Mouse (Mus musculus) CH12.LX (cell line): ENCODE measurements around the gene Med12. TPM values are rescaled to one million over a fixed set of nuclear protein-coding genes. Genes with fewer than 3 reads are reported as not detected.

Experiments
- DNase-seq: peaks from one replicate; pipeline ENCODE4 v3.0.0-alpha.2; 2013; ENCODE audit errors: extremely low read depth
- H3K27ac ChIP-seq: 2 replicates; pipeline ENCODE4 v1.5.1; 2012; ENCODE audit warnings: low read depth, mild to moderate bottlenecking, control low read depth, moderate library complexity; ENCODE audit not compliant: insufficient read depth
- H3K27me3 ChIP-seq: replicated peaks from 2 replicates; pipeline ENCODE3; 2012; ENCODE audit warnings: inconsistent platforms
- H3K36me3 ChIP-seq, 2 experiments: replicated peaks in 1 of 2; 2 replicates each; pipeline versions ENCODE3 to v1.6.1; 2012; ENCODE audit warnings: inconsistent platforms in 1 of 2, low read length in 1 of 2, mild to moderate bottlenecking in 1 of 2, mixed read lengths in 1 of 2, moderate library complexity in 1 of 2; ENCODE audit not compliant: control insufficient read depth in 1 of 2, insufficient read depth in 1 of 2
- H3K4me1 ChIP-seq, 2 experiments: 2 replicates each; pipeline ENCODE4 v1.6.1; 2012; ENCODE audit warnings: inconsistent platforms in 1 of 2, moderate library complexity in 1 of 2; ENCODE audit not compliant: insufficient read depth in 2 of 2, control insufficient read depth in 1 of 2
- H3K4me2 ChIP-seq: 2 replicates; pipeline ENCODE4 v1.6.1; 2012; ENCODE audit warnings: low read depth, mild to moderate bottlenecking, control low read depth; ENCODE audit not compliant: poor library complexity, insufficient read depth, severe bottlenecking
- H3K4me3 ChIP-seq, 3 experiments: fragments of 150-350 bp in 1 of 3; sonication (generic) in 1 of 3; replicated peaks in 1 of 3; 2 replicates each; pipeline versions ENCODE3 to v1.5.1; 2011 to 2012; ENCODE audit warnings: low read depth in 2 of 3, low read length in 2 of 3, mild to moderate bottlenecking in 2 of 3, moderate library complexity in 2 of 3, control low read depth in 1 of 3, improper control_type of control experiment in 1 of 3, inconsistent platforms in 1 of 3, mixed read lengths in 1 of 3; ENCODE audit not compliant: poor library complexity in 1 of 3
- H3K79me2 ChIP-seq: replicated peaks from 2 replicates; pipeline ENCODE4 v1.6.1; 2012; ENCODE audit warnings: mild to moderate bottlenecking, moderate library complexity; ENCODE audit not compliant: control insufficient read depth, poor library complexity, insufficient read depth, severe bottlenecking; ENCODE audit errors: extremely low read depth
- H3K9ac ChIP-seq: 2 replicates; pipeline ENCODE4 v1.6.1; 2012; ENCODE audit warnings: low read depth, mild to moderate bottlenecking, control low read depth, moderate library complexity; ENCODE audit not compliant: insufficient read depth
- H3K9me3 ChIP-seq: replicated peaks from 2 replicates; pipeline ENCODE3; 2012; ENCODE audit warnings: low read length, inconsistent platforms, mixed read lengths
- BHLHE40 ChIP-seq: IDR thresholded peaks from 2 replicates; pipeline ENCODE4 v1.6.1; 2011; ENCODE audit warnings: mild to moderate bottlenecking, low read depth, low read length, improper control_type of control experiment
- CHD2 ChIP-seq: IDR thresholded peaks from 2 replicates; pipeline ENCODE4 v1.6.1; 2011; ENCODE audit warnings: low read length, improper control_type of control experiment
- CTCF ChIP-seq, 2 experiments: IDR thresholded peaks in 1 of 2; conservative IDR thresholded peaks in 1 of 2; 2 replicates each; pipeline ENCODE4 v1.5.1; 2011 to 2012; ENCODE audit warnings: low read depth in 2 of 2, low read length in 2 of 2, improper control_type of control experiment in 1 of 2, inconsistent platforms in 1 of 2, mild to moderate bottlenecking in 1 of 2, moderate library complexity in 1 of 2
- E2F4 ChIP-seq: IDR thresholded peaks from 2 replicates; pipeline ENCODE4 v1.6.1; 2011; ENCODE audit warnings: low read depth, low read length, improper control_type of control experiment; ENCODE audit not compliant: insufficient replicate concordance
- ELF1 ChIP-seq: IDR thresholded peaks from 2 replicates; pipeline ENCODE4 v1.6.1; 2014; ENCODE audit warnings: low read depth, mild to moderate bottlenecking, inconsistent platforms, low read length, improper control_type of control experiment
- EP300 ChIP-seq: IDR thresholded peaks from 2 replicates; pipeline ENCODE4 v1.6.1; 2011; ENCODE audit warnings: low read length, improper control_type of control experiment
- ETS1 ChIP-seq: conservative IDR thresholded peaks from 2 replicates; pipeline ENCODE4 v1.6.1; 2012; ENCODE audit warnings: low read depth, mild to moderate bottlenecking, inconsistent platforms, low read length, improper control_type of control experiment, moderate library complexity
- GABPA ChIP-seq: IDR thresholded peaks from 2 replicates; pipeline ENCODE4 v1.6.1; 2012; ENCODE audit warnings: low read depth, low read length, improper control_type of control experiment, inconsistent platforms; ENCODE audit not compliant: insufficient replicate concordance
- HCFC1 ChIP-seq: IDR thresholded peaks from 2 replicates; pipeline ENCODE4 v1.6.1; 2012; ENCODE audit warnings: low read depth, mild to moderate bottlenecking, inconsistent platforms, low read length, improper control_type of control experiment
- MAFK ChIP-seq: IDR thresholded peaks from 2 replicates; pipeline ENCODE4 v1.6.1; 2011; ENCODE audit warnings: low read length, improper control_type of control experiment; ENCODE audit not compliant: insufficient replicate concordance
- MAZ ChIP-seq: IDR thresholded peaks from 2 replicates; pipeline ENCODE4 v1.6.1; 2012; ENCODE audit warnings: low read depth, mild to moderate bottlenecking, inconsistent platforms, low read length, improper control_type of control experiment, moderate library complexity
- MEF2A ChIP-seq: IDR thresholded peaks from 2 replicates; pipeline ENCODE4 v1.6.1; 2014; ENCODE audit warnings: low read depth, mild to moderate bottlenecking, inconsistent platforms, low read length, improper control_type of control experiment, borderline replicate concordance
- NRF1 ChIP-seq: IDR thresholded peaks from 2 replicates; pipeline ENCODE4 v1.6.1; 2014; ENCODE audit warnings: low read depth, mild to moderate bottlenecking, inconsistent platforms, low read length, improper control_type of control experiment, moderate library complexity
- POLR2AphosphoS2 ChIP-seq: IDR thresholded peaks from 2 replicates; pipeline ENCODE4 v1.6.1; 2011; ENCODE audit warnings: low read depth, low read length, improper control_type of control experiment
- RAD21 ChIP-seq: IDR thresholded peaks from 2 replicates; pipeline ENCODE4 v1.6.1; 2011; ENCODE audit warnings: low read depth, mild to moderate bottlenecking, low read length, improper control_type of control experiment, moderate library complexity
- RCOR1 ChIP-seq: conservative IDR thresholded peaks from 2 replicates; pipeline ENCODE4 v1.6.1; 2012; ENCODE audit warnings: low read depth, mild to moderate bottlenecking, inconsistent platforms, low read length, improper control_type of control experiment
- SIN3A ChIP-seq: IDR thresholded peaks from 2 replicates; pipeline ENCODE4 v1.6.1; 2012; ENCODE audit warnings: low read length, improper control_type of control experiment, inconsistent platforms
- SMC3 ChIP-seq: IDR thresholded peaks from 2 replicates; pipeline ENCODE4 v1.6.1; 2011; ENCODE audit warnings: low read depth, low read length, improper control_type of control experiment
- TBP ChIP-seq: conservative IDR thresholded peaks from 2 replicates; pipeline ENCODE4 v1.6.1; 2011; ENCODE audit warnings: low read depth, low read length, improper control_type of control experiment
- USF2 ChIP-seq: conservative IDR thresholded peaks from 2 replicates; pipeline ENCODE4 v1.6.1; 2011; ENCODE audit warnings: low read depth, low read length, improper control_type of control experiment
- ZC3H11A ChIP-seq: IDR thresholded peaks from 2 replicates; pipeline ENCODE4 v1.6.1; 2012; ENCODE audit warnings: low read depth, mild to moderate bottlenecking, inconsistent platforms, low read length, improper control_type of control experiment
- ZMIZ1 ChIP-seq: IDR thresholded peaks from 2 replicates; pipeline ENCODE4 v1.6.1; 2012; ENCODE audit warnings: low read depth, mild to moderate bottlenecking, inconsistent platforms, low read length, improper control_type of control experiment
- ZNF384 ChIP-seq: IDR thresholded peaks from 2 replicates; pipeline ENCODE4 v1.6.1; 2012; ENCODE audit warnings: low read depth, low read length, improper control_type of control experiment, inconsistent platforms
- dilution Hi-C: fragments of 300-500 bp; cut with MboI; formaldehyde crosslinking; loops from 2 replicates; pipeline ENCODE4 v1.14.3; 2020; ENCODE audit warnings: low sequenced_read_pairs; ENCODE audit not compliant: extremely low pct_unique_long_range_greater_than_20kb, extremely low pct_ligation_motif_present
- in situ Hi-C: fragments of 300-500 bp; cut with MboI; formaldehyde crosslinking; loops from 3 replicates; pipeline ENCODE4 v1.14.3; 2019; ENCODE audit warnings: low sequenced_read_pairs, low pct_ligation_motif_present, low pct_unique_long_range_greater_than_20kb, mixed read lengths
- polyA plus RNA-seq: library from polyadenylated mRNA; unstranded; fragments of >175 nt; gene quantifications from 2 replicates; pipeline ENCODE4 v1.2.1, GENCODE M21; 2012; ENCODE audit warnings: low read depth; ENCODE audit not compliant: insufficient read length
- total RNA-seq, 2 experiments: library from RNA; depleted of rRNA; stranded (reverse); fragments of 300-350 nt in 1 of 2; fragments of >200 nt in 1 of 2; gene quantifications; 2 replicates each; pipeline ENCODE4 v1.2.3; 2012 to 2014

Gene Med12
- total and polyA plus RNA-seq, 3 experiments: 15.7 to 66.4 (median 40.3) TPM

- peak; percentile 38 for DNase-seq
- no peak overlapping the region for H3K9ac ChIP-seq
- peaks cover 91 to 100% of the 10 kb centered on the region in 2 experiments for H3K36me3 ChIP-seq
- H3K79me2 ChIP-seq: no peaks in the 10 kb centered on the region
- no peak overlapping the region for H3K27ac ChIP-seq
- in situ Hi-C loops: loop anchor here (25.0 kb wide), 1 partner anchor 148 kb away; no protein-coding TSS in a partner anchor
- H3K4me3 ChIP-seq: no peak overlapping the region
- dilution Hi-C loops: no loop called here
- H3K4me2 ChIP-seq: no peak overlapping the region
- no peaks in the 10 kb centered on the region for H3K27me3 ChIP-seq
- peak; percentile 15 to 70; a peak in 3 of 4 replicates for TF ChIP-seq CTCF (conservative IDR thresholded peaks at IDR 0.05 in 1 of 2, IDR thresholded peaks at IDR 0.05 in 1 of 2; ENCODE audit: low read depth in 2 of 2, low read length in 2 of 2)
- no peak for TF ChIP-seq HCFC1
- TF ChIP-seq SMC3: peak; percentile 88
- no peak for TF ChIP-seq POLR2AphosphoS2
- TF ChIP-seq BHLHE40: no peak
- TF ChIP-seq E2F4: no peak
- peak; percentile 60 for TF ChIP-seq RAD21
- H3K9me3 ChIP-seq: no peaks in the 10 kb centered on the region
- H3K4me1 ChIP-seq: no peaks in the 10 kb centered on the region
These were observed 11.7 kb downstream of the Med12 start for GRCm38 (mm10) chrX:101285534-101285933.

DNA sequence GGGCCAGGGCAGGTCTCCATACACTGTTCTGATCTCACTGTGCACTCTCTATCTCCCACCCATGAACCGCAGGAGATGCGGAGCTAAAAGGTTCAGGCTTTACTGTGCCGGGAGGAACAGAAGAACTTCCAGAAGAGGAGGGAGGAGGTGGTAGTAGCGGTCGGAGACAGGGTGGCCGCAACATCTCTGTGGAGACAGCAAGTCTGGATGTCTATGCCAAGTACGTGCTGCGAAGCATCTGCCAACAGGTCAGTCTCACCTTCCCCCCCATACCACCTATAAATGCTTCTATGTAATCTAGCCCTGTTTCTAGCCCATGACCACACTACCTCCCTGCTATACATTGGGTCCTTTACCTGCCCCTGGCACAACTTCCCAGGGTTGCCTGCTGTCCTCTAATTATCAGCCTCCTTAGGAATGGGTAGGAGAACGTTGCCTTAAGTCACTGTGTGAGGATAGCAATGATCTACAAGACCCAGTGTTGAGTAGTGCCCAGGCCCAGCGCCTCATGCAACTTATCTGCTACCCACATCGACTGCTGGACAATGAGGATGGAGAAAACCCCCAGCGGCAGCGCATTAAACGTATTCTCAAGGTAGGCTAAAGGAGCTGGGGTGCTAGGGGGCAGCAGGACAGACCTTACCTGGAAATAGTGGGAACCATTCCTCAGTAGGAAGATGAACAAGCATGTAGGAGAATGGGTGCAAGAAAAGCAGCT lies 12.3 kb downstream of the Med12 start:
- Histone ChIP-seq H3K36me3 (peaks cover 89 to 98% of the 10 kb centered on the region in 2 experiments), H3K4me2 (no peak overlapping the region), H3K9ac (no peak overlapping the region), H3K27me3 (no peaks in the 10 kb centered on the region), H3K4me3 (no peak overlapping the region), H3K9me3 (no peaks in the 10 kb centered on the region), H3K4me1 (no peaks in the 10 kb centered on the region), H3K79me2 (no peaks in the 10 kb centered on the region), H3K27ac (no peak overlapping the region)
- no peak for TF ChIP-seq CHD2
- TF ChIP-seq SIN3A: no peak
- TF ChIP-seq ELF1: no peak
- TF ChIP-seq E2F4: no peak
- TF ChIP-seq POLR2AphosphoS2: no peak
- no peak for TF ChIP-seq ETS1
- TF ChIP-seq MAZ: no peak
- dilution Hi-C loops: no loop called here
- no peak for DNase-seq
- in situ Hi-C loops: loop anchor here (25.0 kb wide), 1 partner anchor 149 kb away; no protein-coding TSS in a partner anchor

- DNase-seq: no peak
- H3K4me1 ChIP-seq: no peaks in the 10 kb centered on the region
- H3K4me3 ChIP-seq: no peak overlapping the region
- H3K36me3 ChIP-seq: peaks cover 79 to 98% of the 10 kb centered on the region in 2 experiments
- no peaks in the 10 kb centered on the region for H3K79me2 ChIP-seq
- in situ Hi-C loops: loop anchor here (25.0 kb wide), 1 partner anchor 150 kb away; no protein-coding TSS in a partner anchor
- H3K27me3 ChIP-seq: no peaks in the 10 kb centered on the region
- no peak overlapping the region for H3K4me2 ChIP-seq
- no peak overlapping the region for H3K27ac ChIP-seq
- no peaks in the 10 kb centered on the region for H3K9me3 ChIP-seq
- TF ChIP-seq ZMIZ1: no peak
- no peak for TF ChIP-seq GABPA
- no peak for TF ChIP-seq CTCF (conservative IDR thresholded peaks at IDR 0.05 in 1 of 2, IDR thresholded peaks at IDR 0.05 in 1 of 2; ENCODE audit: low read depth in 2 of 2, low read length in 2 of 2)
- no peak for TF ChIP-seq EP300
- no peak for TF ChIP-seq MAFK
- TF ChIP-seq TBP: no peak
- TF ChIP-seq ZNF384: no peak
- no peak for TF ChIP-seq NRF1
- TF ChIP-seq ETS1: no peak
- TF ChIP-seq RAD21: no peak
- TF ChIP-seq ZC3H11A: no peak
- TF ChIP-seq E2F4: no peak
- no peak for TF ChIP-seq USF2
- no peak for TF ChIP-seq HCFC1
- TF ChIP-seq RCOR1: no peak
- no peak for TF ChIP-seq MEF2A
- dilution Hi-C loops: no loop called here
- H3K9ac ChIP-seq: no peak overlapping the region
These were observed 13.7 kb downstream of the Med12 start for GRCm38 (mm10) chrX:101287543-101287942.
